Comparison of ENCODE assay signal across 11 mouse cellular contexts in genomic region chr10:28492206-28492605, GRCm38 (mm10).
DNase-seq lines count a peak whose midpoint lies in the region; ATAC-seq lines count a peak whose summit lies in the region.
"Had no signal": no experiment of that assay in that cellular context is flagged by ENCODE, and none has a peak within 500 bp of the region (broad histone marks: within the 10 kb centered on the region; RNA-seq: fewer than 3 reads in every experiment).

No protein-coding gene starts in this region.

- H3K9me3 ChIP-seq in heart, embryonic 13.5 days = no peaks in the 10 kb centered on the region
- H3K9me3 ChIP-seq: kidney, embryonic 15.5 days; liver, embryonic 12.5 days had no signal

- H3K9ac ChIP-seq in heart, embryonic 13.5 days = no peak overlapping the region
- H3K9ac ChIP-seq: kidney, embryonic 15.5 days; liver, embryonic 12.5 days had no signal

- WGBS in heart, embryonic 13.5 days = 28% methylated on average over 9 of the region's 9 CpGs

- ATAC-seq in heart, embryonic 13.5 days (ENCODE audit: extremely low read depth, insufficient number of reproducible peaks, low FRiP score, low TSS enrichment) = no peak; the same call in 1 of the 2 replicates
- no peak for ATAC-seq in inflammation-experienced regulatory T-cells, adult 6 months
- ATAC-seq: liver, embryonic 12.5 days had no signal

- H3K4me3 ChIP-seq in heart, embryonic 13.5 days = no peak overlapping the region
- H3K4me3 ChIP-seq: kidney, embryonic 15.5 days; liver, embryonic 12.5 days had no signal

- H3K4me2 ChIP-seq in heart, embryonic 13.5 days = no peak overlapping the region
- H3K4me2 ChIP-seq: liver, embryonic 12.5 days had no signal

- intact Hi-C loops in left cerebral cortex, postnatal 4 days (cut with DNase I) = no loop called here
- intact Hi-C loops in left cerebral cortex, postnatal 36 days (cut with DNase I) = loop anchor here (2.0 kb wide), 1 partner anchor 353 kb away; no protein-coding TSS in a partner anchor

- H3K4me1 ChIP-seq in heart, embryonic 13.5 days = peaks cover 34% of the 10 kb centered on the region
- H3K4me1 ChIP-seq: liver, embryonic 12.5 days had no signal

- H3K36me3 ChIP-seq in heart, embryonic 13.5 days = peaks cover 4% of the 10 kb centered on the region; the same call in 1 of the 2 replicates
- H3K36me3 ChIP-seq: liver, embryonic 12.5 days had no signal

- H3K27me3 ChIP-seq in heart, embryonic 13.5 days (replicated peaks) = no peaks in the 10 kb centered on the region
- H3K27me3 ChIP-seq: kidney, embryonic 15.5 days; liver, embryonic 12.5 days had no signal

- peak overlapping the region; percentile 81 for H3K27ac ChIP-seq in heart, embryonic 13.5 days (replicated peaks)
- H3K27ac ChIP-seq: liver, embryonic 12.5 days had no signal

- peak; percentile 67 for DNase-seq in left cerebral cortex, postnatal 4 days
- DNase-seq in left cerebral cortex, postnatal 36 days (ENCODE audit: low spot score in 2 of 2) = no peak
- peak; percentile 66 for DNase-seq in cerebellum, adult 8-10 months
- peak; percentile 25 for DNase-seq in mesoderm, embryonic 11.5 days (ENCODE audit: low read depth, low spot score)
- DNase-seq in thymus, postnatal 4 days = no peak
- no peak for DNase-seq in kidney, postnatal 10 days
- DNase-seq: right cerebral cortex, adult 18-20 months had no signal

Comparison
In these comparisons a context has a peak if more than half of its experiments do, and no peak if none do; other contexts are left out.
1. DNase-seq: peak in left cerebral cortex, postnatal 4 days (single experiment), cerebellum, adult 8-10 months (single experiment) and mesoderm, embryonic 11.5 days (single experiment); none in left cerebral cortex, postnatal 36 days (0 of 2), thymus, postnatal 4 days (single experiment) and kidney, postnatal 10 days (single experiment).